Mouse (Mus musculus): ENCODE data around the gene Nsfl1c. TPM values are rescaled to one million over a fixed set of nuclear protein-coding genes. Genes with fewer than 3 reads are reported as not detected.

The Nsfl1c gene
- polyA plus RNA-seq, 1 experiment from 2014 or later = 260 TPM

DNA sequence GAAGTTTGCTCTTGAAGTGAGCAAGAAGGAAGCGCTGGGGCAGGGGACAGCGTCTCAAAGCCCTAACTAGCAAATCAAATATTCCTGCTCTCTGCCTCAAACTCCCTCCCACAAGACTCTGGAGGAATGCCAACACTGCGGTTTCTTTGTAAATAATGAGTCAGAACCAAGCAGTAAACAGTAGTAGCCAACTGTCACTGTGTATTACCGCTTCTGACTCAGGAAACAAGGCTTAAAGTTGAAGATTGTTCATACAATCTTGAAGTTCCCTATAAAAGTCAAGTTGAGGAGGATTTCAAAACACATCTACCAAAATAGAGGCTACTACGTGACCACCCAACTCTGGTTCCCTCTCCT lies 42.6 kb downstream of the Nsfl1c start:
- 81% methylated on average over 5 of the region's 5 CpGs for WGBS

DNA sequence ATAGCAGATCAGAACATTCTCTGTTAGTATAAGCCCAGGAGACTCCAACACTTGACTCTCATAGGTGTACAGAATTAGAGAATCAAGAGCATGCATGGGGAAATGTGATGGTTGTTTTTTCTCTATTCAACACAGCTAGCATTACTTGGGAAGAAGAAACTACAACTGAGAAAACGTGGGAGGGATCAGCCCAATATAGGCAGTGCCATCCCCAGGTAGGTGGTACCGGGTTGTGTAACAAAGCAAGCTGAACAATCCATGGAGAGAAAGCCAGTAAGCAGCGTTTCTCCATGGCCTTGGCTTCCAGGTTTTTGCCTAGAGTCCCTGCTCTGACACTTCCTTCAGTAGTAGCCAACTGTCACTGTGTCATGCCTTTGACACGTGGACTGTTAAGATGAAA lies 44.7 kb downstream of the Nsfl1c start:
- no peak for DNase-seq
- Histone ChIP-seq H3K27me3 (ENCODE audit: control insufficient read depth, insufficient read depth, low read length) (no peaks in the 10 kb centered on the region), H3K4me1 (ENCODE audit: control insufficient read depth, insufficient read depth, low read length) (peaks cover 10% of the 10 kb centered on the region), H3K27ac (replicated peaks; ENCODE audit: low read depth, low read length) (no peak overlapping the region), H3K9me3 (ENCODE audit: control insufficient read depth, low read length) (no peaks in the 10 kb centered on the region), H3K4me2 (ENCODE audit: low read length) (no peak overlapping the region), H3K9ac (replicated peaks; ENCODE audit: low read length) (no peak overlapping the region), H3K36me3 (ENCODE audit: control insufficient read depth, insufficient read depth, low read length) (no peaks in the 10 kb centered on the region), H3K4me3 (replicated peaks; ENCODE audit: low read depth, low read length) (no peak overlapping the region)
- 56% methylated on average over 4 of the region's 4 CpGs for WGBS
- ATAC-seq (ENCODE audit: low FRiP score, low TSS enrichment) = no peak

More for the DNA sequence above, 42.6 kb downstream of the Nsfl1c start:
- H3K9ac ChIP-seq (replicated peaks; ENCODE audit: low read length) = no peak overlapping the region
- peak; percentile 20 for DNase-seq
- H3K4me3 ChIP-seq (replicated peaks; ENCODE audit: low read depth, low read length) = no peak overlapping the region
- no peak overlapping the region for H3K27ac ChIP-seq (replicated peaks; ENCODE audit: low read depth, low read length)
- H3K27me3 ChIP-seq (ENCODE audit: control insufficient read depth, insufficient read depth, low read length) = no peaks in the 10 kb centered on the region
- no peaks in the 10 kb centered on the region for H3K9me3 ChIP-seq (ENCODE audit: control insufficient read depth, low read length)
- H3K36me3 ChIP-seq (ENCODE audit: control insufficient read depth, insufficient read depth, low read length) = no peaks in the 10 kb centered on the region
- H3K4me2 ChIP-seq (ENCODE audit: low read length) = no peak overlapping the region
- ATAC-seq (ENCODE audit: low FRiP score, low TSS enrichment) = no peak
- H3K4me1 ChIP-seq (ENCODE audit: control insufficient read depth, insufficient read depth, low read length) = peaks cover 4% of the 10 kb centered on the region

DNA sequence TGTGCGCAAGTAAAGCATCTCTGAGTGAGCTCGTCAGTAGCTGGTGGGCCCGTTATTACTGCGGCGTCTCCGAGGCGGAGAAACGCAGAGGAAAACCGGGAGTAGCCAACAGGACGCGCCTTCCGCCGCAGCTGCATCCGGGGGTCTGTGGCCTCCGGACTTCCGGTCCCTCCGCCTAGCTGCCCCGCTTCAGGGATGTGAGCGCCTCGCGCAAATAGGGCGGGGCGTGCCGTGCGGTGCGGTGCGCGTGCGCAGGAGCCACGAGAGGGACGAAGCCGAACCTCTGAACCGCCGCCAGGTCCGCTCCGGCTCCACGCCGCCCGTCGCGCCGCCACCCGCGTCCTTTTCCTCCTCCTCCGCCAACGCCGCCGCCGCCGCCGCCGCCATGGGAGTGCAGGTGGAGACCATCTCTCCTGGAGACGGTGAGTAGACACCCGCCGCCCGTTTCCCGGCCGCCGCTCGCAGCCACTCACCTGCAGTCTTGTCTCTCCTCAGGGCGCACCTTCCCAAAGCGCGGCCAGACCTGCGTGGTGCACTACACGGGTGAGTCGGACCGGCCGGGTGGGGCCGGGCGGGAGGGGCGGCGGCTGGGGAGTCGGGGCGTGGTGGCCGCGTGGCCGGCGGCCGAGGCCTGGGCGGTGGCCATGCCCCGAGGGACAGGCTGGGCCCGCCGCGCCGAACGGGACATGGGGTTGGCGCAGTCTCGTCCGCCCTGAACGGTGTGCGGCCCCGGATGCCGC lies 48.5 kb downstream of the Nsfl1c start, which contains the start of gene Fkbp1a:
Gene Fkbp1a, plus strand, starts transcription at position 161 of the 740 bp plus-strand sequence.
- peaks cover 35% of the 10 kb centered on the region for H3K4me1 ChIP-seq (ENCODE audit: control insufficient read depth, insufficient read depth, low read length)
- H3K9me3 ChIP-seq (ENCODE audit: control insufficient read depth, low read length) = no peaks in the 10 kb centered on the region
- H3K27me3 ChIP-seq (ENCODE audit: control insufficient read depth, insufficient read depth, low read length) = no peaks in the 10 kb centered on the region
- WGBS = under 1% methylated on average over 83 of the region's 93 CpGs
- peak within 1 kb of the TSS; percentile 99 for H3K4me3 ChIP-seq (replicated peaks; ENCODE audit: low read depth, low read length)
- ATAC-seq (ENCODE audit: low FRiP score, low TSS enrichment) (peak; percentile 96), DNase-seq (peak; percentile 98)
- peak within 1 kb of the TSS; percentile 94 for H3K9ac ChIP-seq (replicated peaks; ENCODE audit: low read length)
- peak within 1 kb of the TSS; percentile 75 for H3K27ac ChIP-seq (replicated peaks; ENCODE audit: low read depth, low read length)
- H3K4me2 ChIP-seq (ENCODE audit: low read length) = peak within 1 kb of the TSS; percentile 63
- peaks cover 22% of the 10 kb centered on the region for H3K36me3 ChIP-seq (ENCODE audit: control insufficient read depth, insufficient read depth, low read length)

DNA sequence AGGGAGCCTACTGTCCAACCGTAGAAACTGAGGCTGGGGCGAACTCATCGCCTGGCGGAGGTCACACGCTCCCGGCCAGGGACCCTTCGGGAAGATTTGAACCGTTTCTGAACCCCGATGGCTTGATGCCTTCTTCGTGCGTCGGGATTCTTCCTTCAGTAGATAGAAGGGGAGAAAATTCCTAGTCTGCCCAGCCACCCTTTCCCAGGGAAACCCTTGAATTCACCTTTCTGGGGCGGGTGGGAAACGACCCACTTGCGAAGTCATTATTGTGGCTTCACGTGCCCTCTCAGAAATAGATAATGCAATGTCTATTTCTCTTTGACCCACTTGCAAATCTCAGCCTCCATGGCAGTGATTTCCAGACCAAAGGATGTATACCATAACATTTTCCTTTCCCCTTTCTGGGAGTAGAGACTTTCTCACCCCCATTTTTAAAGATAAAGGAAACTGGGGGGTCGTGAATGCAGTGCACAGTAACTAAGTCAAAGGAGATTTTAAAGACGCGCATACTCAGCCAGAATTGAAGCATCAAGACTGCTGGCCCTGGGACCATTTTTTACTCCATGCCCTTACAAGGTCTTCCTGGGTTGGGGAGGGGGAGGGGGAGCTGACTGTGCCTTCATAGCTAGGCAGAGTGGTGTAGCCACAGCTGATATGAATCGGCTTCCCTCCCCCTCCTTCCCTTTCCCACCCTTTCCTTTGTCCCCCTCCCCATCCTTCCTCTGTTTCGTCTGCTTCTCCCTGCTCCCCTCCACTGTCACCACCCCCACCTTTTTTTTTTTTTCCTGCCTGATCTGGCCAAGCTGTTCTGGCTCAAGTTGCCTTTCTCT lies 49.3 kb downstream of the Nsfl1c start:
- WGBS = under 1% methylated on average over 21 of the region's 21 CpGs
- Histone ChIP-seq H3K36me3 (ENCODE audit: control insufficient read depth, insufficient read depth, low read length) (peaks cover 26% of the 10 kb centered on the region), H3K4me2 (ENCODE audit: low read length) (peak overlapping the region; percentile 63), H3K4me3 (replicated peaks; ENCODE audit: low read depth, low read length) (peak overlapping the region; percentile 99), H3K9ac (replicated peaks; ENCODE audit: low read length) (peak overlapping the region; percentile 94), H3K4me1 (ENCODE audit: control insufficient read depth, insufficient read depth, low read length) (peaks cover 35% of the 10 kb centered on the region), H3K27ac (replicated peaks; ENCODE audit: low read depth, low read length) (peak overlapping the region; percentile 75), H3K27me3 (ENCODE audit: control insufficient read depth, insufficient read depth, low read length) (no peaks in the 10 kb centered on the region), H3K9me3 (ENCODE audit: control insufficient read depth, low read length) (no peaks in the 10 kb centered on the region)
- no peak for ATAC-seq (ENCODE audit: low FRiP score, low TSS enrichment)
- peak; percentile 69 for DNase-seq

DNA sequence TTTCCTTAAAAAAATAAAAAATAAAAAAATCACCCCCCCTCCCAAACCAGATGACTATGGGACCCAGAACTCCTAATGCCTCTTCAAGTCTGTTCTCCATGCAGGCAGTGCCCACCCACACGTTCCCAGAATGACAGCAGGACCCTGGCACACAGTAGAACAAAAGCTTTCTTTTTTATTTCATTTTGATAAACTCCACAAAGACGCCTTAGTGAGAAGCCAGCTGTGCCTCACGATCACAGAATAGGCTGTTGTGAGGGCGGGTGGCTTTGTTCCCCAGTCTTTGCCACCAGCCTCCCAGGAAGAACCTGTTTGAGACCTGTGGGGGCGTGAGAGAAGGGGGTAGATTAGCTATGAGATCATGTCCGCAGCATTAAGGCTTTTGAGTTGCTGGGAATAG lies 50.7 kb downstream of the Nsfl1c start:
- Histone ChIP-seq H3K9me3 (ENCODE audit: control insufficient read depth, low read length) (no peaks in the 10 kb centered on the region), H3K27me3 (ENCODE audit: control insufficient read depth, insufficient read depth, low read length) (no peaks in the 10 kb centered on the region), H3K4me1 (ENCODE audit: control insufficient read depth, insufficient read depth, low read length) (peaks cover 35% of the 10 kb centered on the region), H3K36me3 (ENCODE audit: control insufficient read depth, insufficient read depth, low read length) (peaks cover 34% of the 10 kb centered on the region), H3K4me2 (ENCODE audit: low read length) (peak overlapping the region; percentile 63), H3K27ac (replicated peaks; ENCODE audit: low read depth, low read length) (no peak overlapping the region), H3K9ac (replicated peaks; ENCODE audit: low read length) (peak overlapping the region; percentile 1; the same call in 1 of the 2 replicates), H3K4me3 (replicated peaks; ENCODE audit: low read depth, low read length) (no peak overlapping the region)
- DNase-seq = no peak
- WGBS = 51% methylated on average over 6 of the region's 6 CpGs
- ATAC-seq (ENCODE audit: low FRiP score, low TSS enrichment) = no peak

DNA sequence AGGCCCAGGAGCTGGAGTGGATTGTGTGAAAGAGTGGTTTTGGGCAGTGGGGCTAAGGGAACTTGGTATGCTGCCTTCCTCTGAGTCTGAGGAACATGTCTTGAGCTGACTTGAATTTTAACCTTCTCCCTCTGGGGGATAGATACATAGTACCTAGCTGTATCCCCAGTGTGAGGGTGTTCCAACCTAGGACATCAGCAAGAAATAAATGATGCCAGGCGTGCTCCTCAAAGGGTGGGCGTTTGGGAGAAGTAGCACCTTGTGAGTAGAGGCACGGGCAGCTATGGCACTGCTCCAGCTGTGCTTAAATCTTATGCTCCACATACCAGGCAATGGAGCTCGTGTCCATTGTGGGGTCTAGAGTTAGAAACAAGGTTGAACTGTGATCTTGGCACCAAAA lies 52.6 kb downstream of the Nsfl1c start:
- H3K36me3 ChIP-seq (ENCODE audit: control insufficient read depth, insufficient read depth, low read length) = peaks cover 49% of the 10 kb centered on the region
- H3K27me3 ChIP-seq (ENCODE audit: control insufficient read depth, insufficient read depth, low read length) = no peaks in the 10 kb centered on the region
- DNase-seq (no peak), ATAC-seq (ENCODE audit: low FRiP score, low TSS enrichment) (no peak)
- peaks cover 32% of the 10 kb centered on the region for H3K4me1 ChIP-seq (ENCODE audit: control insufficient read depth, insufficient read depth, low read length)
- H3K9me3 ChIP-seq (ENCODE audit: control insufficient read depth, low read length) = no peaks in the 10 kb centered on the region
- no peak overlapping the region for H3K4me2 ChIP-seq (ENCODE audit: low read length)
- 93% methylated on average over 4 of the region's 4 CpGs for WGBS
- H3K9ac ChIP-seq (replicated peaks; ENCODE audit: low read length) = no peak overlapping the region
- H3K27ac ChIP-seq (replicated peaks; ENCODE audit: low read depth, low read length) = no peak overlapping the region
- H3K4me3 ChIP-seq (replicated peaks; ENCODE audit: low read depth, low read length) = no peak overlapping the region

DNA sequence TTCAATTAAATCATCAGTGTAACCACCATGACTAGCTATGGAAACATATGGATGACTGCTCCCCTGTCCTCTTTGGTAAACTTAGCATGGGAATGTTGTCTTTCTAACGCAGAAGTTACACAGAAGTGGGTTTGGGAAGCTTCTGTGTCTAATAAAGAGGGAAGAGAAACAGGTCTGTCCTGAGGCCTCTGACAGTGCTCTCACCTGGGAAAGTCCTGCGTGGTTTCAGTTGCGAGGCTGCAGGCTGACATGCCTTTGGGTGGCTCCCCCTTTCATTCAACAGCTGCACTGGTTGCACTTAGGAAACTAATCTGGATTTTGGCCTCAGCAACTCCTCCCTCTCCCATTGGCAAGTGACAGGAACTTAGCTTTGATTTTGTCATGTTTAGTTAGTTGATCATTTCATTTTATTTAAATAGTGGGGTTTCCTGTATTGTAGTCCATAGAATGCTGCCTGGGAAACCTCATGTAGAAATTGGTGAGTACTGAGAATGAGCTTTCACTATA lies 55.7 kb downstream of the Nsfl1c start:
- Histone ChIP-seq H3K27ac (replicated peaks; ENCODE audit: low read depth, low read length) (no peak overlapping the region), H3K9ac (replicated peaks; ENCODE audit: low read length) (no peak overlapping the region), H3K27me3 (ENCODE audit: control insufficient read depth, insufficient read depth, low read length) (no peaks in the 10 kb centered on the region), H3K9me3 (ENCODE audit: control insufficient read depth, low read length) (no peaks in the 10 kb centered on the region), H3K4me1 (ENCODE audit: control insufficient read depth, insufficient read depth, low read length) (peaks cover 15% of the 10 kb centered on the region), H3K4me3 (replicated peaks; ENCODE audit: low read depth, low read length) (no peak overlapping the region), H3K36me3 (ENCODE audit: control insufficient read depth, insufficient read depth, low read length) (peaks cover 70% of the 10 kb centered on the region), H3K4me2 (ENCODE audit: low read length) (no peak overlapping the region)
- ATAC-seq (ENCODE audit: low FRiP score, low TSS enrichment) (no peak), DNase-seq (no peak)
- 93% methylated on average over 3 of the region's 3 CpGs for WGBS

Data from midbrain, embryonic 14.5 days (tissue).